Mouse (Mus musculus) hindbrain, postnatal 0 days (tissue): Measurements from ENCODE around the gene Shisal1. TPM values are rescaled to one million over a fixed set of nuclear protein-coding genes. Genes with fewer than 3 reads are reported as not detected.

ENCODE experiments used
- ATAC-seq: fragments of 200-750 bp; cut with Nextera tagmentation; 2 replicates; pipeline ENCODE4 v1.8.0; 2017; ENCODE audit warnings: mild to moderate bottlenecking, moderate TSS enrichment, moderate library complexity
- DNase-seq: peaks from one replicate; pipeline ENCODE4 v3.0.0-alpha.2; 2015; ENCODE audit warnings: low spot score
- H3K27ac ChIP-seq: fragments of 300-500 bp; sonication (generic); 2 replicates; pipeline ENCODE4 v1.5.1; 2014; ENCODE audit warnings: mild to moderate bottlenecking
- H3K27me3 ChIP-seq: fragments of 300-500 bp; sonication (generic); 2 replicates; pipeline ENCODE4 v1.6.1; 2014; ENCODE audit warnings: low read length, mixed read lengths; ENCODE audit not compliant: insufficient read depth
- H3K36me3 ChIP-seq: fragments of 300-500 bp; sonication (generic); 2 replicates; pipeline ENCODE4 v1.6.1; 2014; ENCODE audit warnings: low read length, mixed read lengths; ENCODE audit not compliant: insufficient read depth
- H3K4me1 ChIP-seq: fragments of 300-500 bp; sonication (generic); 2 replicates; pipeline ENCODE4 v1.6.1; 2014; ENCODE audit warnings: antibody characterized with exemption, low read length, mixed read lengths; ENCODE audit not compliant: insufficient read depth
- H3K4me2 ChIP-seq: fragments of 300-500 bp; sonication (generic); 2 replicates; pipeline ENCODE4 v1.6.1; 2014; ENCODE audit warnings: low read depth, mild to moderate bottlenecking, low read length, moderate library complexity, mixed read lengths
- H3K4me3 ChIP-seq: fragments of 300-500 bp; sonication (generic); 2 replicates; pipeline ENCODE4 v1.5.1; 2014; ENCODE audit warnings: low read length
- H3K9ac ChIP-seq: fragments of 300-500 bp; sonication (generic); replicated peaks from 2 replicates; pipeline ENCODE4 v1.6.1; 2014; ENCODE audit warnings: mild to moderate bottlenecking, low read length, moderate library complexity, mixed read lengths
- H3K9me3 ChIP-seq: fragments of 300-500 bp; sonication (generic); 2 replicates; pipeline ENCODE4 v1.6.1; 2016; ENCODE audit warnings: low read length, mixed read lengths
- CTCF ChIP-seq: IDR thresholded peaks from 2 replicates; pipeline ENCODE4 v1.5.1; 2016; ENCODE audit warnings: antibody characterized with exemption, control low read depth, low read depth
- WGBS: fragments of 180-500 bp; shearing (Covaris S2); extraction: QIAGEN DNeasy Blood & Tissue Kit; methylation state at CpG from one replicate; pipeline ENCODE4 v1.1.7; 2014; 5-methylcytosine and 5-hydroxymethylcytosine counted together
- polyA plus RNA-seq: library from polyadenylated mRNA; unstranded; fragments of >200 nt; fragmentation: Nextera tagmentation; extraction: Ambion mirVana; gene quantifications from 2 replicates; pipeline ENCODE4 v1.2.1, GENCODE M21; 2015
- total RNA-seq: library from RNA; depleted of rRNA; stranded (reverse); fragments of >200 nt; gene quantifications from 2 replicates; pipeline ENCODE4 v1.2.3, GENCODE M21; 2014

The Shisal1 gene
- total and polyA plus RNA-seq, 2 experiments from 2014 or later = 14.6 to 46.5 TPM

- H3K36me3 ChIP-seq = no peaks in the 10 kb centered on the region
- DNase-seq (no peak), ATAC-seq (no peak)
- WGBS = 83% methylated on average over 8 of the region's 8 CpGs
- no peak overlapping the region for H3K4me3 ChIP-seq
- H3K27ac ChIP-seq = no peak overlapping the region
- no peaks in the 10 kb centered on the region for H3K4me1 ChIP-seq
- no peak for TF ChIP-seq CTCF
- peaks cover 10% of the 10 kb centered on the region; the same call in 1 of the 2 replicates for H3K9me3 ChIP-seq
- no peak overlapping the region for H3K9ac ChIP-seq
- no peak overlapping the region for H3K4me2 ChIP-seq
- no peaks in the 10 kb centered on the region for H3K27me3 ChIP-seq
These were observed 60.8 kb downstream of the Shisal1 start for GRCm38 (mm10) chr15:84385995-84386565.

- DNase-seq (no peak), ATAC-seq (no peak)
- WGBS = 94% methylated on average over 9 of the region's 9 CpGs
- Histone ChIP-seq H3K27me3 (no peaks in the 10 kb centered on the region), H3K4me3 (no peak overlapping the region), H3K36me3 (no peaks in the 10 kb centered on the region), H3K27ac (no peak overlapping the region), H3K4me2 (no peak overlapping the region), H3K4me1 (no peaks in the 10 kb centered on the region), H3K9ac (no peak overlapping the region), H3K9me3 (peaks cover 10% of the 10 kb centered on the region; the same call in 1 of the 2 replicates)
- no peak for TF ChIP-seq CTCF
These were observed 62.8 kb downstream of the Shisal1 start for GRCm38 (mm10) chr15:84384066-84384465.

- Histone ChIP-seq H3K4me2 (no peak overlapping the region), H3K9me3 (peaks cover 4% of the 10 kb centered on the region), H3K9ac (no peak overlapping the region), H3K27me3 (no peaks in the 10 kb centered on the region), H3K4me1 (no peaks in the 10 kb centered on the region), H3K4me3 (no peak overlapping the region), H3K36me3 (no peaks in the 10 kb centered on the region), H3K27ac (no peak overlapping the region)
- DNase-seq (no peak), ATAC-seq (no peak)
- no peak for TF ChIP-seq CTCF
- WGBS = 77% methylated on average over 10 of the region's 10 CpGs
These were observed 66.7 kb downstream of the Shisal1 start for GRCm38 (mm10) chr15:84380181-84380580.

GRCm38 (mm10) chr15:84378734-84379133 lies 68.2 kb downstream of the Shisal1 start:
- Histone ChIP-seq H3K4me1 (no peaks in the 10 kb centered on the region), H3K9ac (no peak overlapping the region), H3K27ac (no peak overlapping the region), H3K4me3 (no peak overlapping the region), H3K4me2 (no peak overlapping the region), H3K9me3 (peaks cover 11% of the 10 kb centered on the region), H3K27me3 (no peaks in the 10 kb centered on the region), H3K36me3 (no peaks in the 10 kb centered on the region)
- WGBS = 86% methylated on average over 9 of the region's 9 CpGs
- no peak for TF ChIP-seq CTCF
- DNase-seq (no peak), ATAC-seq (no peak)

GRCm38 (mm10) chr15:84372801-84373200 lies 74.1 kb downstream of the Shisal1 start:
- no peaks in the 10 kb centered on the region for H3K27me3 ChIP-seq
- H3K36me3 ChIP-seq = no peaks in the 10 kb centered on the region
- H3K4me1 ChIP-seq = no peaks in the 10 kb centered on the region
- H3K4me2 ChIP-seq = no peak overlapping the region
- H3K4me3 ChIP-seq = no peak overlapping the region
- WGBS = 70% methylated on average over 5 of the region's 5 CpGs
- DNase-seq = no peak
- TF ChIP-seq CTCF = no peak
- no peak overlapping the region for H3K27ac ChIP-seq
- H3K9ac ChIP-seq = no peak overlapping the region
- ATAC-seq = no peak
- peaks cover 11% of the 10 kb centered on the region for H3K9me3 ChIP-seq

GRCm38 (mm10) chr15:84367402-84367801 lies 79.5 kb downstream of the Shisal1 start:
- Histone ChIP-seq H3K36me3 (no peaks in the 10 kb centered on the region), H3K4me3 (no peak overlapping the region), H3K9ac (no peak overlapping the region), H3K27me3 (no peaks in the 10 kb centered on the region), H3K4me2 (no peak overlapping the region), H3K9me3 (no peaks in the 10 kb centered on the region), H3K4me1 (no peaks in the 10 kb centered on the region), H3K27ac (no peak overlapping the region)
- no peak for ATAC-seq
- TF ChIP-seq CTCF = no peak
- 66% methylated on average over 8 of the region's 8 CpGs for WGBS
- DNase-seq = no peak

GRCm38 (mm10) chr15:84366574-84366989 lies 80.3 kb downstream of the Shisal1 start:
- DNase-seq = peak; percentile 63
- no peak overlapping the region for H3K4me2 ChIP-seq
- no peak overlapping the region for H3K9ac ChIP-seq
- no peaks in the 10 kb centered on the region for H3K4me1 ChIP-seq
- ATAC-seq = peak; percentile 80
- H3K27ac ChIP-seq = no peak overlapping the region
- H3K27me3 ChIP-seq = no peaks in the 10 kb centered on the region
- no peak for TF ChIP-seq CTCF
- H3K9me3 ChIP-seq = no peaks in the 10 kb centered on the region
- H3K36me3 ChIP-seq = no peaks in the 10 kb centered on the region
- whole genome bisulfite sequencing = 61% methylated on average over 10 of the region's 10 CpGs
- no peak overlapping the region for H3K4me3 ChIP-seq
